Mouse (Mus musculus) myocyte (in vitro differentiated cells): ENCODE results near the gene Usp36. TPM values are rescaled to one million over a fixed set of nuclear protein-coding genes. Genes with fewer than 3 reads are reported as not detected.
A peak's percentile ranks its signal among the peaks of the same experiment; 100 is the strongest.

Experiments
- H3K27me3 ChIP-seq: one replicate; pipeline ENCODE4 v1.6.1; 2011; ENCODE audit not compliant: control insufficient read depth, insufficient read depth, insufficient read length
- H3K36me3 ChIP-seq: one replicate; pipeline ENCODE4 v1.6.1; 2011; ENCODE audit not compliant: control insufficient read depth, insufficient read depth
- H3K4me2 ChIP-seq: one replicate; pipeline ENCODE4 v1.6.1; 2011; ENCODE audit warnings: low read depth, control low read depth
- H3K4me3 ChIP-seq: one replicate; pipeline ENCODE4 v1.5.1; 2011; ENCODE audit warnings: mild to moderate bottlenecking, control low read depth, moderate library complexity
- H3K79me2 ChIP-seq: one replicate; pipeline ENCODE4 v1.6.1; 2011; ENCODE audit not compliant: control insufficient read depth, insufficient read depth
- H3ac ChIP-seq: one replicate; pipeline ENCODE4 v1.6.1; 2011; ENCODE audit not compliant: control insufficient read depth, insufficient read length
- CEBPB ChIP-seq: IDR thresholded peaks from 2 replicates; pipeline ENCODE4 v1.6.1; 2011; ENCODE audit warnings: mild to moderate bottlenecking, moderate library complexity; ENCODE audit not compliant: poor library complexity, insufficient read depth, severe bottlenecking
- E2F4 ChIP-seq: IDR thresholded peaks from one replicate; pipeline ENCODE4 v1.6.1; 2011; ENCODE audit warnings: mild to moderate bottlenecking, control low read depth, moderate library complexity; ENCODE audit not compliant: insufficient read depth
- MAX ChIP-seq: IDR thresholded peaks from one replicate; pipeline ENCODE4 v1.6.1; 2011; ENCODE audit warnings: low read depth, mild to moderate bottlenecking, control low read depth
- MYOD1 ChIP-seq, 3 experiments: IDR thresholded peaks; one replicate each; pipeline ENCODE4 v1.6.1; 2011; ENCODE audit warnings: control low read depth in 2 of 3, low read depth in 2 of 3, mild to moderate bottlenecking in 2 of 3, moderate library complexity in 1 of 3; ENCODE audit not compliant: insufficient read length in 2 of 3, control insufficient read depth in 1 of 3
- MYOG ChIP-seq, 3 experiments: IDR thresholded peaks; one replicate each; pipeline ENCODE4 v1.6.1; 2011; ENCODE audit warnings: control low read depth in 2 of 3, low read depth in 2 of 3, mild to moderate bottlenecking in 2 of 3; ENCODE audit not compliant: insufficient read length in 2 of 3, control insufficient read depth in 1 of 3, insufficient read depth in 1 of 3
- POLR2A ChIP-seq: IDR thresholded peaks from one replicate; pipeline ENCODE4 v1.6.1; 2011; ENCODE audit warnings: low read depth, mild to moderate bottlenecking, control low read depth, moderate library complexity; ENCODE audit not compliant: insufficient read length
- POLR2AphosphoS2 ChIP-seq: IDR thresholded peaks from one replicate; pipeline ENCODE4 v1.6.1; 2011; ENCODE audit warnings: low read depth, control low read depth; ENCODE audit not compliant: insufficient read length
- REST ChIP-seq: IDR thresholded peaks from one replicate; pipeline ENCODE4 v1.6.1; 2011; ENCODE audit warnings: mild to moderate bottlenecking, control low read depth, moderate library complexity; ENCODE audit not compliant: insufficient read depth, insufficient read length
- SRF ChIP-seq: IDR thresholded peaks from one replicate; pipeline ENCODE4 v1.6.1; 2011; ENCODE audit warnings: low read depth; ENCODE audit not compliant: control insufficient read depth, insufficient read length
- TCF12 ChIP-seq: IDR thresholded peaks from one replicate; pipeline ENCODE4 v1.6.1; 2011; ENCODE audit warnings: mild to moderate bottlenecking, control low read depth; ENCODE audit not compliant: poor library complexity, insufficient read depth, severe bottlenecking
- TCF3 ChIP-seq: IDR thresholded peaks from one replicate; pipeline ENCODE4 v1.6.1; 2011; ENCODE audit warnings: low read depth, control low read depth; ENCODE audit not compliant: insufficient read length
- USF1 ChIP-seq: IDR thresholded peaks from one replicate; pipeline ENCODE4 v1.6.1; 2011; ENCODE audit warnings: low read depth, mild to moderate bottlenecking, control low read depth, moderate library complexity
- polyA plus RNA-seq: library from polyadenylated mRNA; unstranded; fragments of >200 nt; fragmentation: generic; extraction: Trizol; gene quantifications from one replicate; pipeline ENCODE4 v1.2.1, GENCODE M21; 2012; ENCODE audit warnings: missing spikeins

Usp36 gene
- polyA plus RNA-seq, 1 experiment, result 19.5 TPM

GRCm38 (mm10) chr11:118220561-118221262 is 69.3 kb downstream of the Usp36 start:
- H3ac ChIP-seq, result no peak overlapping the region
- no peak overlapping the region for H3K4me2 ChIP-seq
- H3K79me2 ChIP-seq, result peaks cover 19% of the 10 kb centered on the region
- TF ChIP-seq CEBPB (no peak), MAX (no peak), POLR2A (no peak), MYOD1 (IDR thresholded peaks at IDR 0.05; ENCODE audit: control insufficient read depth in 1 of 3, insufficient read length in 2 of 3, low read depth in 2 of 3) (no peak), E2F4 (no peak), MYOG (IDR thresholded peaks at IDR 0.05; ENCODE audit: control insufficient read depth in 1 of 3, insufficient read depth in 1 of 3, insufficient read length in 2 of 3, low read depth in 2 of 3) (no peak), POLR2AphosphoS2 (no peak), USF1 (no peak), REST (no peak), SRF (no peak), TCF12 (no peak), TCF3 (no peak)
- H3K4me3 ChIP-seq, result no peak overlapping the region
- H3K36me3 ChIP-seq, result no peaks in the 10 kb centered on the region
- H3K27me3 ChIP-seq, result no peaks in the 10 kb centered on the region

GRCm38 (mm10) chr11:118219066-118219465 is 71.0 kb downstream of the Usp36 start:
- Histone ChIP-seq H3ac (no peak overlapping the region), H3K36me3 (no peaks in the 10 kb centered on the region), H3K27me3 (no peaks in the 10 kb centered on the region), H3K4me2 (no peak overlapping the region), H3K79me2 (peaks cover 20% of the 10 kb centered on the region), H3K4me3 (no peak overlapping the region)
- no peak for TF ChIP-seq TCF12
- TF ChIP-seq MAX, result no peak
- no peak for TF ChIP-seq CEBPB
- TF ChIP-seq REST, result no peak
- no peak for TF ChIP-seq SRF
- no peak for TF ChIP-seq POLR2AphosphoS2
- TF ChIP-seq POLR2A, result no peak
- TF ChIP-seq TCF3, result no peak
- no peak for TF ChIP-seq MYOG (IDR thresholded peaks at IDR 0.05; ENCODE audit: control insufficient read depth in 1 of 3, insufficient read depth in 1 of 3, insufficient read length in 2 of 3, low read depth in 2 of 3)
- TF ChIP-seq E2F4, result no peak
- no peak for TF ChIP-seq MYOD1 (IDR thresholded peaks at IDR 0.05; ENCODE audit: control insufficient read depth in 1 of 3, insufficient read length in 2 of 3, low read depth in 2 of 3)
- TF ChIP-seq USF1, result no peak

GRCm38 (mm10) chr11:118216468-118216867 is 73.6 kb downstream of the Usp36 start:
- peak overlapping the region; percentile 44 for H3K4me2 ChIP-seq
- H3K36me3 ChIP-seq, result no peaks in the 10 kb centered on the region
- no peak for TF ChIP-seq MYOD1 (IDR thresholded peaks at IDR 0.05; ENCODE audit: control insufficient read depth in 1 of 3, insufficient read length in 2 of 3, low read depth in 2 of 3)
- TF ChIP-seq TCF12, result no peak
- no peak for TF ChIP-seq SRF
- TF ChIP-seq CEBPB, result no peak
- no peak for TF ChIP-seq REST
- TF ChIP-seq MYOG (IDR thresholded peaks at IDR 0.05; ENCODE audit: control insufficient read depth in 1 of 3, insufficient read depth in 1 of 3, insufficient read length in 2 of 3, low read depth in 2 of 3), result no peak
- TF ChIP-seq POLR2A, result no peak
- TF ChIP-seq TCF3, result no peak
- no peak for TF ChIP-seq E2F4
- TF ChIP-seq MAX, result no peak
- no peak for TF ChIP-seq USF1
- TF ChIP-seq POLR2AphosphoS2, result no peak
- peaks cover 19% of the 10 kb centered on the region for H3K79me2 ChIP-seq
- H3K27me3 ChIP-seq, result no peaks in the 10 kb centered on the region
- no peak overlapping the region for H3K4me3 ChIP-seq
- H3ac ChIP-seq, result no peak overlapping the region

- Histone ChIP-seq H3K4me3 (no peak overlapping the region), H3K79me2 (peaks cover 24% of the 10 kb centered on the region), H3K4me2 (peak overlapping the region; percentile 44), H3K27me3 (no peaks in the 10 kb centered on the region), H3K36me3 (no peaks in the 10 kb centered on the region), H3ac (no peak overlapping the region)
- TF ChIP-seq CEBPB (no peak), SRF (no peak), MAX (no peak), POLR2A (no peak), TCF12 (no peak), REST (no peak)
Measured at GRCm38 (mm10) chr11:118215928-118216458, 74.1 kb downstream of the Usp36 start.
